Mouse (Mus musculus) lung, postnatal 0 days (tissue): ENCODE data around the gene Fbxw5. TPM values are rescaled to one million over a fixed set of nuclear protein-coding genes. Genes with fewer than 3 reads are reported as not detected.

Source experiments
- ATAC-seq: fragments of 200-750 bp; cut with Nextera tagmentation; 2 replicates; pipeline ENCODE4 v1.8.0; 2017; ENCODE audit warnings: moderate library complexity
- DNase-seq: peaks from one replicate; pipeline ENCODE4 v3.0.0-alpha.2; 2016; ENCODE audit warnings: low spot score
- H3K27ac ChIP-seq: fragments of 300-500 bp; sonication (generic); 2 replicates; pipeline ENCODE4 v1.5.1; 2014; ENCODE audit warnings: antibody characterized with exemption, mild to moderate bottlenecking, low read length, mixed read lengths
- H3K27me3 ChIP-seq: fragments of 300-500 bp; sonication (generic); replicated peaks from 2 replicates; pipeline ENCODE4 v1.6.1; 2014; ENCODE audit warnings: low read length, mixed read lengths; ENCODE audit not compliant: insufficient read depth
- H3K36me3 ChIP-seq: fragments of 300-500 bp; sonication (generic); 2 replicates; pipeline ENCODE4 v1.6.1; 2014; ENCODE audit warnings: low read length, mixed read lengths; ENCODE audit not compliant: insufficient read depth
- H3K4me1 ChIP-seq: fragments of 300-500 bp; sonication (generic); 2 replicates; pipeline ENCODE4 v1.6.1; 2014; ENCODE audit warnings: antibody characterized with exemption, low read depth, low read length, mixed read lengths; ENCODE audit not compliant: insufficient read depth
- H3K4me2 ChIP-seq: fragments of 300-500 bp; sonication (generic); replicated peaks from 2 replicates; pipeline ENCODE4 v1.6.1; 2014; ENCODE audit warnings: low read depth, mild to moderate bottlenecking, low read length, moderate library complexity, mixed read lengths
- H3K4me3 ChIP-seq: fragments of 300-500 bp; sonication (generic); 2 replicates; pipeline ENCODE4 v1.5.1; 2014; ENCODE audit warnings: low read depth, low read length
- H3K9ac ChIP-seq: fragments of 300-500 bp; sonication (generic); replicated peaks from 2 replicates; pipeline ENCODE4 v1.6.1; 2014; ENCODE audit warnings: low read depth, mild to moderate bottlenecking
- H3K9me3 ChIP-seq: fragments of 300-500 bp; sonication (generic); 2 replicates; pipeline ENCODE4 v1.6.1; 2016; ENCODE audit warnings: low read length, mixed read lengths
- CTCF ChIP-seq: IDR thresholded peaks from 2 replicates; pipeline ENCODE4 v1.5.1; 2016; ENCODE audit warnings: antibody characterized with exemption, mild to moderate bottlenecking
- EP300 ChIP-seq: IDR thresholded peaks from 2 replicates; pipeline ENCODE4 v1.6.1; 2016; ENCODE audit warnings: antibody characterized with exemption, mild to moderate bottlenecking, control low read depth
- WGBS: fragments of 180-500 bp; shearing (Covaris S2); extraction: QIAGEN DNeasy Blood & Tissue Kit; methylation state at CpG from one replicate; pipeline ENCODE4 v1.1.7; 2014; 5-methylcytosine and 5-hydroxymethylcytosine counted together
- polyA plus RNA-seq: library from polyadenylated mRNA; unstranded; fragments of >200 nt; fragmentation: Nextera tagmentation; extraction: Ambion mirVana; gene quantifications from 2 replicates; pipeline ENCODE4 v1.2.1, GENCODE M21; 2015

The Fbxw5 gene
- polyA plus RNA-seq, 1 experiment from 2014 or later, result 43.4 TPM

- H3K36me3 ChIP-seq, result no peaks in the 10 kb centered on the region
- no peaks in the 10 kb centered on the region for H3K27me3 ChIP-seq
- 41% methylated on average over 5 of the region's 5 CpGs for WGBS
- H3K27ac ChIP-seq, result peak overlapping the region; percentile 96
- H3K4me3 ChIP-seq, result no peak overlapping the region
- ATAC-seq (peak; percentile 45), DNase-seq (peak; percentile 87)
- TF ChIP-seq EP300 (0 out of 2 replicates have a peak, but pooled peaks have one; percentile 19), CTCF (peak; percentile 54)
- H3K4me2 ChIP-seq, result peak overlapping the region; percentile 76
- peaks cover 8% of the 10 kb centered on the region; the same call in 1 of the 2 replicates for H3K4me1 ChIP-seq
- H3K9ac ChIP-seq, result no peak overlapping the region
- H3K9me3 ChIP-seq, result no peaks in the 10 kb centered on the region
These were observed 41.6 kb upstream of the Fbxw5 start for GRCm38 (mm10) chr2:25458911-25459310.

GRCm38 (mm10) chr2:25460135-25460534 is 40.4 kb upstream of the Fbxw5 start:
- no peak for ATAC-seq
- peaks cover 8% of the 10 kb centered on the region; the same call in 1 of the 2 replicates for H3K4me1 ChIP-seq
- H3K4me3 ChIP-seq, result peak overlapping the region; percentile 68
- no peaks in the 10 kb centered on the region for H3K27me3 ChIP-seq
- no peak for DNase-seq
- 30% methylated on average over 5 of the region's 5 CpGs for WGBS
- H3K27ac ChIP-seq, result peak overlapping the region; percentile 93
- H3K4me2 ChIP-seq, result peak overlapping the region; percentile 76
- no peaks in the 10 kb centered on the region for H3K9me3 ChIP-seq
- peak overlapping the region; percentile 54 for H3K9ac ChIP-seq
- no peak for TF ChIP-seq EP300
- no peak for TF ChIP-seq CTCF
- no peaks in the 10 kb centered on the region for H3K36me3 ChIP-seq

- H3K27ac ChIP-seq, result peak within 1 kb of the TSS; percentile 93
- H3K4me3 ChIP-seq, result peak within 1 kb of the TSS; percentile 68
- no peaks in the 10 kb centered on the region for H3K27me3 ChIP-seq
- ATAC-seq, result peak; percentile 78
- H3K9me3 ChIP-seq, result no peaks in the 10 kb centered on the region
- no peak for TF ChIP-seq CTCF
- peak; percentile 59 for TF ChIP-seq EP300
- H3K36me3 ChIP-seq, result no peaks in the 10 kb centered on the region
- H3K9ac ChIP-seq, result peak within 1 kb of the TSS; percentile 54
- H3K4me2 ChIP-seq, result peak within 1 kb of the TSS; percentile 76
- peaks cover 8% of the 10 kb centered on the region; the same call in 1 of the 2 replicates for H3K4me1 ChIP-seq
- DNase-seq, result peak; percentile 100
- under 1% methylated on average over 48 of the region's 48 CpGs for WGBS
These were observed 39.8 kb upstream of the Fbxw5 start, which contains the start of gene Paxx for GRCm38 (mm10) chr2:25460551-25461309. Paxx (minus strand) TSS chr2:25461094.

GRCm38 (mm10) chr2:25461407-25461806 is 39.1 kb upstream of the Fbxw5 start:
- no peak overlapping the region for H3K9ac ChIP-seq
- H3K36me3 ChIP-seq, result no peaks in the 10 kb centered on the region
- ATAC-seq, result no peak
- no peaks in the 10 kb centered on the region for H3K9me3 ChIP-seq
- H3K27ac ChIP-seq, result peak overlapping the region; percentile 71
- peaks cover 8% of the 10 kb centered on the region; the same call in 1 of the 2 replicates for H3K4me1 ChIP-seq
- no peak for DNase-seq
- peak overlapping the region; percentile 68 for H3K4me3 ChIP-seq
- peak overlapping the region; percentile 76 for H3K4me2 ChIP-seq
- no peak for TF ChIP-seq EP300
- TF ChIP-seq CTCF, result no peak
- 13% methylated on average over 3 of the region's 3 CpGs for WGBS
- no peaks in the 10 kb centered on the region for H3K27me3 ChIP-seq

- H3K27ac ChIP-seq, result no peak overlapping the region
- WGBS, result 77% methylated on average over 3 of the region's 3 CpGs
- ATAC-seq, result no peak
These were observed 36.9 kb upstream of the Fbxw5 start for GRCm38 (mm10) chr2:25463630-25464029.

GRCm38 (mm10) chr2:25465256-25465655 is 35.3 kb upstream of the Fbxw5 start:
- H3K4me1 ChIP-seq, result peaks cover under 1% of the 10 kb centered on the region; the same call in 1 of the 2 replicates
- TF ChIP-seq CTCF, result no peak
- no peak for TF ChIP-seq EP300
- H3K27me3 ChIP-seq, result no peaks in the 10 kb centered on the region
- DNase-seq, result no peak
- WGBS, result 66% methylated on average over 2 of the region's 2 CpGs
- H3K27ac ChIP-seq, result no peak overlapping the region
- H3K4me2 ChIP-seq, result no peak overlapping the region
- no peak overlapping the region for H3K9ac ChIP-seq
- no peaks in the 10 kb centered on the region for H3K9me3 ChIP-seq
- no peaks in the 10 kb centered on the region for H3K36me3 ChIP-seq
- ATAC-seq, result no peak
- no peak overlapping the region for H3K4me3 ChIP-seq

More at GRCm38 (mm10) chr2:25463630-25464029, 36.9 kb upstream of the Fbxw5 start:
- H3K9me3 ChIP-seq, result no peaks in the 10 kb centered on the region
- no peak overlapping the region for H3K4me2 ChIP-seq
- no peaks in the 10 kb centered on the region for H3K27me3 ChIP-seq
- DNase-seq, result no peak
- peaks cover 8% of the 10 kb centered on the region; the same call in 1 of the 2 replicates for H3K4me1 ChIP-seq
- no peaks in the 10 kb centered on the region for H3K36me3 ChIP-seq
- H3K4me3 ChIP-seq, result no peak overlapping the region
- TF ChIP-seq EP300 (no peak), CTCF (no peak)
- no peak overlapping the region for H3K9ac ChIP-seq
